Mouse (Mus musculus): ENCODE results near the gene Nrf1.
A peak's percentile ranks its signal among the peaks of the same experiment; 100 is the strongest.

Nrf1 gene

GRCm38 (mm10) chr6:30147058-30147457 lies 99.3 kb downstream of the Nrf1 start:
- no peak for DNase-seq (ENCODE audit: low read depth)

GRCm38 (mm10) chr6:30147753-30148152 lies 100.0 kb downstream of the Nrf1 start:
- DNase-seq (ENCODE audit: low read depth): no peak

- DNase-seq (ENCODE audit: low read depth): no peak
These were observed 102.7 kb downstream of the Nrf1 start for GRCm38 (mm10) chr6:30150471-30150870.

- no peak for DNase-seq (ENCODE audit: low read depth)
These were observed 104.4 kb downstream of the Nrf1 start for GRCm38 (mm10) chr6:30152163-30152562.

DNA sequence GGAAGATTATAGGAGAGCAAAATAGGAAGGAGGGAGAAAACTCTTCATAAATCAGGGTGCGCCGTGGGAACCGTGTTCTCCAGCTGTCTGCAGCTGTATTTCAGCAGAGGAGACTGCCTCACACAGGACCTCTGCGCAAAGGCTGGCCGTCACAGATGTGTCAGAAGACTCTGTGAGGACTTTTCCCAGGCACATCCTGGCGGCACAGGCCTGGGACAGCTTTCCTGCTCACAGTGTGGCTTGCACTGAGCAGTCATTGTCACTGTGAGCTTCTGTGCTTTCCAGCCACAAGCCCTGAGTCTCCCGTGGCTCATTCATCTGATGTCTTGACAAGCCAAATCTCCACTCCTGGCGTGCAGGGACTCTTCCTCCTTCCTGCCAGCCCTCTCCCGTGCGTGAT lies 104.9 kb downstream of the Nrf1 start:
- no peak for DNase-seq (ENCODE audit: low read depth)

DNA sequence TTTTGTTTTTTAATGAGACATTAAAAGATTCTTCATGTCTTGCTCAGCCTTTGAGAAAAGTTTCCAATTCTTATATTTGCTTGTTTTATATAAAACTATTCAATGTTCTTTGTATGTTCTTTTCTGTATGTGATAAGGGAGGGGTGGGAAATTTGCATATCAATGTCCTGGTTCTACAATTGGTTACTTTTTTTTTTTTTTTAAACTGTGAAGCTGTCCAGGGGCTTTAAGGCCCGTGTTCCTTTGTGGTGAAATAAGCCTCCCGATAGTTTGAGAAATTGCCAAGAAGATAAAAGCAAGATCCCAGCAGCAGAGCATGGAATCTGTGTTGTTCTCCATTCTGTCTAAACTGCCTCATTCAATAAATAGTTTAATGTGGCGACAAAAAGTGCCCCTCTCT lies 105.3 kb downstream of the Nrf1 start:
- DNase-seq (ENCODE audit: low read depth): no peak

GRCm38 (mm10) chr6:30153733-30154415 lies 106.1 kb downstream of the Nrf1 start:
- no peak for DNase-seq (ENCODE audit: low read depth)

DNA sequence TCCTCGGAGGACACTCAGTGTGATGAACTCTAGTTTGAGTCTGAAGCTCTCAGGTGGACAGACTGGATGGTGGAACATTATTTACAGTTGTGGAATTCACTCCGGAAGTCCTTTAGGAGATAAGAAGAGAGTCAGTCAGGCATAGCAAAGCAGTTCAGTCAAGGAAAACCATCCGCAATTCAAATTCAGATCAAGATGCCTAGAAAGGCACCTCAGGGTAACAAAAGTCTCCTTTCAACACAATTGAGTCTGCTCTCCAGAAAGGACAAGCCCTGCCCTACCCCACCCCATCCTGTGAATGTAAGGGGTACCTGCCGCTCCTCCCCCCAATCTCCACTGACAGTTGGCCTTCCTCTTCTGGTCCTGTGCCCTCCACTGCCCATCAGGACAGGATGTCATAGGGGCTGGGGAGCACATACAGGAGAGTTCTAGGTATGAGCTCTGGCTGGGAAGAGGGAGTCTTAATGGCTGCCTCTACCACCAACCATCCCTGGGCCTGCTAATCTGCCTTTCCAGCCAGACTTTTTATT lies 111.8 kb downstream of the Nrf1 start:
- DNase-seq (ENCODE audit: low read depth): no peak

GRCm38 (mm10) chr6:30160408-30160807 lies 112.6 kb downstream of the Nrf1 start:
- no peak for DNase-seq (ENCODE audit: low read depth)

DNA sequence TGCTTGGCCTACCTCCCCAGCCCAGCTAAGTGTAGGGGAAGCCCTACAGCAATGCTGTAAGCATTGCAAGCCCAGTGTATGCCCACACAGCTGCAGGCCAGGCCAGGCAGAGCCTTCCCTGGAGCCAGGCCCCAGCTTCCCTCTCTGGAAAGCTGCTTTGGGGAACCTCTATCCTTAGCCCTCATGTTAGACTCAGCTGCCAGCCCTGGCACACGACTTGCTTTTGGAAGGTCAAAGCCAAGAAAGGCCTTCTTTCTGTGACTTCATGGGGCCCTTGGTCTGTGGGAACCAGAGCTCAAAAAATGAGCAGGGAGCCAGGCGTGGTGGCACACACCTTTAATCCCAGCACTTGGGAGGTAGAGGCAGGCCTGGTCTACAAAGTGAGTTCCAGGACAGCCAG lies 113.8 kb downstream of the Nrf1 start:
- DNase-seq (ENCODE audit: low read depth): no peak

GRCm38 (mm10) chr6:30162091-30162490 lies 114.3 kb downstream of the Nrf1 start:
- peak; percentile 40 for DNase-seq (ENCODE audit: low read depth)

DNA sequence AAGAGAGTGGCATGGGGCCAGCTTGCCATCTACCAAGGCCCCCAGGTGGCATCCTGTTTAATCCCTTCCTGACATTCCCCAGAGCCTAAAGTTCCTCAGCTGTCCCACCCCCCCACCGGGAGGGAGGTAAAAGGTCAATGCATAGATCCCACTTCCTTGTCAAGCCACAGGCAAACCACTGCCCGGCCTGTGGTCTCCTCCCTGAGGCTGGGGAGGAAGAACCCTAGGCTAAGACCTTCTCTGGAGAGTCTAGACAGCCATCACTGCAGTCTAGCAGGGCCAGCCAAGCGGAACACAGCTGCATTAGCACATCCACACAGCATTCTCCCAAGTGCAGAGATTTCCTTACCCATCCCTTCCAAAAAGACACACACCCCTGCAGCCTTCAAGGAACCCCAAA lies 118.6 kb downstream of the Nrf1 start:
- DNase-seq (ENCODE audit: low read depth): no peak

DNA sequence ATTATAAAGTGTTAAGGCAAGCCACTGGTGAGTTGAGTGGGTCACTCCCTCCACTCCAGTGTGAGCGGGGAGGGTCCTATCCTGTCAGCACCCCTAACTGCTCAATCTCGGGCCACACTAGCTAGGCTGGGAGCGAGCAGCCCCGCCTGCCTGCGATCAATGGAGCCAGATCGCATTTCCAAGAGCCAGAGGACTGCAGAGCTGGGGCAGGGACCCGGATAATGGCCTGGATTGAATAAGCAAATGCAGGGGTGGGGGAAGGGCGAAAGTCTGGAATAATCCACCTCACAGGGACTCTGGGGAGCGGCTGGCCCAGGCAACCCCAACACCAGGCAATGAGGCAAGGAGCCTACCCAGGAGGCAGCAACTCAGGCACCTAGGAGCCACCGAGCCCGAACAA lies 119.4 kb downstream of the Nrf1 start:
- no peak for DNase-seq (ENCODE audit: low read depth)

- no peak for DNase-seq (ENCODE audit: low read depth)
These were observed 120.5 kb downstream of the Nrf1 start for GRCm38 (mm10) chr6:30168275-30168674.

GRCm38 (mm10) chr6:30169148-30169547 lies 121.4 kb downstream of the Nrf1 start:
- no peak for DNase-seq (ENCODE audit: low read depth)

DNA sequence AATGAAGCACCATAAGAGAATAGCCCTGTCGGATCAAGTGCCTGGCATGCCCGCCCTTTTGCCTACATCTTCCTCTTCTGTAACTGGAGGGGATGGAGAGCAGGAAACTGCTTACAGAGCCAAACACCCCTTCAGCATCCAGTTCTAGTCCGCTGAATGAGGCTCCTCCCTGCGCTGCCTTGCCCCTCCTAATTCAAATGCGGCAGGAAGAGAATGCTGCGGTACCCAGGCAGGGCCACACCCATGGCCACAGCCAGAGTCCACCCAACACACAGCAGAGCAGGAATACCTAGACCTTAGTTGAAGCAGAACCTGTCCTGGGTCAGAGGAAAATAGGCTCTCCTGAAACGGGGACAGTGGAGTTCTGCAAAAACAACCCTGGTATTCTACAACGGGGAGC lies 123.4 kb downstream of the Nrf1 start:
- peak; percentile 48 for DNase-seq (ENCODE audit: low read depth)

- peak; percentile 38 for DNase-seq (ENCODE audit: low read depth)
These were observed 124.2 kb downstream of the Nrf1 start for GRCm38 (mm10) chr6:30171967-30172366.

GRCm38 (mm10) chr6:30172441-30172819 lies 124.6 kb downstream of the Nrf1 start:
- peak; percentile 38 for DNase-seq (ENCODE audit: low read depth)

DNA sequence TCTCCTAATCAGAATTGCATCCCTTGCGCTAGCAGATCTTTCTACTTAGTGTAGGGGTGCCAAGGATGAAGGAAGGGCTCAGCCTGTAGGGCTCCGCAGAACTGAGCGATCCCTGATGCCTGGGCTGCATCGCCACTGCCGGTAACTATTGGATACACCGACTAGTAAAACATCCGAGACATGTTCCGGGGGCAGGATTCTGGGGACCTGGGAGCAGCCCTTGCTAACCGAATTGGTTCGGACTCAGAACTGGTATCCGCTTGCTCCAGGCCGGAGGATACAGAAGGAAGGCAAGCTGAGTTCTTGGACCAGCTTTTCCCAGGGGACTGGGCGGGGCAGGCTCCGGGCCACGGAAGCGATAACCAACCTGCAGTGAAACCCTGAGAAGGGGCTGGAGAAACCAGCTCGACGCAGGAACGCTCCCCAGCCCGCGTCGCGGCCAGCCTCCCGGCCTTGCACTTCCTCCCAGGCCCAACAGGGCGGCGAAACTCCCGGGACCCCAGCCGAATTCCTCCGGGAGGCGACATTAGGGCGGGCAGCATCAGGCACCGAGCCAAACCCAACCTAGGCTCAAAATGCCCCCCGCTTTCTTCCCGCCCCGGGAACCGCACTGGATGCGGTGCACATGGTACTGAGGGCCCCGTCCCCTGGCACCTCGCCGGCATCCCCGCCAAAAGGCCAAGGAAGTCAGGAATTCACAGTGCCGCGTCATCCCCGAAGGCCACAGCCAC lies 125.2 kb downstream of the Nrf1 start:
- DNase-seq (ENCODE audit: low read depth): peak; percentile 58

DNA sequence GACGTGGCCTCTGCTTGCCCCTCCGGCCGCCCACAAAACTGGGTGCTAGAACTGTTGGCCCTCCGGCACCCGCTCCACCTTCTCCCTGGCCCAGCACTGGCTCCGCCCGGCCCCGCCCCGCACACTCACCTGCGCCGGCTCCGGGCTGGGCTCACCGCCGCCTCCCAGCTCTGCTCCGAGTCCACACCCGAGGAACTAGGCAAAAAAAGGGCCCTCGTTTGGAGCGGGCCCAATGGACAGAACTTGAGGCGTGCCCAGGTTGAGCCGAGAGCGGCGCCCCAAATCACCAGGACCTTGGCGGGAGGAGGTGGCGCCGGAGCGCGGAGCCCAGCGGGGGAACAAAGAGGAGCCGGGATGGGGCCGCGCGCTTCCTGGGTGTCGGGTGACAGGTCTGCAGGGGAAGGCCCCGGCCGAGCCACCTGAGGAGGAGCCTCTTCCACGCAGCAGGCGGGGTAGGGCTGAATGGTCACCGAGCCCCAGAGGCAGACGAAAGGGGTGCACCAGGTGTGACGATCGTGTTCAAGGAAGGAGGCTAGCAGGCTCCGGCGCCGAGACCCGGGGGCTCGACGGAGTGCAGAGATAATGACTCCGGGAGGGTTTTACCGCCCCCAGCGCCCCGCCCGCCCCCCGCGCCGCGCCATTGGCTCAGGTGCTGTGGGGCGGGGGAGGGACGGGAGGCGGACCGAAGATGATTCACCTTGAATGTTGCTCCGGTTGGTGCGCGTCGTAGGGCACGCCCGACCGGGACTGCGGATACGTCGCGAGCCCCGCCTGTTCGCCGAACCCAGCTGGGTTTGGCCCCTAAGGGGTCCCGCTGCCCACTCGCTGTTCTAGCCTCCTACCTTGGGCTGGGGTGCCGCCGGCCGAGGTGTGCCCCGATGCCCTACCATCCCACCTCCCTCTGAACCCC lies 126.0 kb downstream of the Nrf1 start:
- DNase-seq (ENCODE audit: low read depth): peak; percentile 91

- peak; percentile 63 for DNase-seq (ENCODE audit: low read depth)
These were observed 126.9 kb downstream of the Nrf1 start for GRCm38 (mm10) chr6:30174461-30175224.
